Mouse (Mus musculus): ENCODE measurements around the gene Csk. TPM values are rescaled to one million over a fixed set of nuclear protein-coding genes. Genes with fewer than 3 reads are reported as not detected.
A peak's percentile ranks its signal among the peaks of the same experiment; 100 is the strongest.

Gene Csk
- total RNA-seq, 1 experiment from 2014 or later = 190 TPM

- peak; percentile 91 for ATAC-seq (replicated peaks; ENCODE audit: low read depth, poor library complexity, severe bottlenecking)
Observed at GRCm38 (mm10) chr9:57659774-57660173, 6.3 kb upstream of the Csk start.

- no peak for ATAC-seq (replicated peaks; ENCODE audit: low read depth, poor library complexity, severe bottlenecking)
Observed at GRCm38 (mm10) chr9:57658970-57659369, 5.5 kb upstream of the Csk start.

DNA sequence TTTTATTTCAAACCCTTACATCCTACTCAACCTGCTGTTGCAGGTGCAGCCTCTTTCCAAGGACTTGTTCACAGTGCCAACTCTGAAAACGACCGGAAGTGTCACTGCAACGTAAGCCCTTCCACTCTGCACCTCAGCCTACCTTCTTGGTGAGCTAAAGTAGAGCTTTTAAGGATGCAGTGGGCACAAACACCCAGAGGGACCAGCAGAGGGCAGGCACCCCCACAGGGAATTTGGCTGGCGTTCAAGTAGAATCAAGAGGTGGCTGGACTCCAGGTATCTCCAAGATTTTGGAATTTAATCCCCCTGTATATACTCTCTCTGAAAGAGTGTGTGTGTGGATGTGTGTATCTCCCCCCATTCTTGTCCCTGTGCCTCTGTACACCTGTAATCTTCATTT lies 4.4 kb upstream of the Csk start:
- no peak for ATAC-seq (replicated peaks; ENCODE audit: low read depth, poor library complexity, severe bottlenecking)

DNA sequence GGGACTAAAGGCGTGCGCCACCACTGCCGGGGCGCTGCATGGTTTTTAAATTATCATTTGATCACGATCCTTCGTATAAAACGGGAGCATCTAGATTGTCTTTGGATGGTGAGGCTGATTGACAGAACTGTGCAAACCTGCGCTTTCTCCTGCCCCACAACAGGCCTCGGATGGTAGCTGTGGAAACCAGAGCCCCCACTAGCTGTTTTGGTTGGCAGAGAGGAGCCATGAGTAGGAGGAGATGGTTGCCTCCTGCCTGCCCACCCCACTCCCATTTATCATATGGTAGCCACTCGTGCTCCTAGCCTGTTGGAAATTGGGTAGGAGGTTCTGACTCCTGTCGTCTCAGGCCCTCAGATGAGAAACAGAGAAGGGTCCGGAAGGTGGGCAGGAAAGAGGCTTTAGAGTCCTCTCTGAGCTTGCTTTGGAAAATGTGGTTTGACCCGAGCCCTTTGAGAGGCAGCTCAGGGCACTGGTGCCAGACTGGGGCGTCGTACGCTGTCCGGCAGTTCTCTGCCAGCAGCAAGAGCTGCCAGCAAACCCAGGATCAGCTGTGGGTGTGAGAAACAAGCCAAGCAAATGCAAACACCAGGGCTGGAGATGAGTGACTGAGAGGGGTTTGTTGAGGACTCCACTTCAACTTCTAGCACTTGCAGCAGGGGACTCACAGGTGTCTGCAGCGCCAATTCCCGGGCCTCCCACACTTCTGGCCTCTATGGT lies 3.4 kb upstream of the Csk start:
- no peak for ATAC-seq (replicated peaks; ENCODE audit: low read depth, poor library complexity, severe bottlenecking)

DNA sequence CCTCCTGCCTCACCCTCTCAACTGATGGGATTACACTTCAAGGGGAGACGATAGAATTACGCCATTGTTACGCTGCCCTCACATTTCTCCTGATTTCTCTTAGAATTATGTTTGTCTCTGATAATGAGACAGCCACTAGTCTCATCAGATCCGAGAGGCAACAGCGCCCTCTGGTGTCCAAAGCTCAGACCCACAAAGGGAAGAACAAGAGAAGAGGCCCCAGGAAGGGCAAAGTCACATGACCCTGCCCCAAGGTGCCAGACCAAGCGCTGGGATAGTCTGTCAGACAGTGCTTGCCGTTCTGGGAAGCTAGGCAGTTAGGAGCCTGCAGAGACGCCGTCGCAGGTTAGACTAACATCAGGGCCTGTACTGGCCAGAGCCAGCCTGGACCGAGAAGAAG lies 2.3 kb upstream of the Csk start:
- ATAC-seq (replicated peaks; ENCODE audit: low read depth, poor library complexity, severe bottlenecking) = peak; percentile 68

- no peak for ATAC-seq (replicated peaks; ENCODE audit: low read depth, poor library complexity, severe bottlenecking)
Observed at GRCm38 (mm10) chr9:57654966-57655365, 1.5 kb upstream of the Csk start.

DNA sequence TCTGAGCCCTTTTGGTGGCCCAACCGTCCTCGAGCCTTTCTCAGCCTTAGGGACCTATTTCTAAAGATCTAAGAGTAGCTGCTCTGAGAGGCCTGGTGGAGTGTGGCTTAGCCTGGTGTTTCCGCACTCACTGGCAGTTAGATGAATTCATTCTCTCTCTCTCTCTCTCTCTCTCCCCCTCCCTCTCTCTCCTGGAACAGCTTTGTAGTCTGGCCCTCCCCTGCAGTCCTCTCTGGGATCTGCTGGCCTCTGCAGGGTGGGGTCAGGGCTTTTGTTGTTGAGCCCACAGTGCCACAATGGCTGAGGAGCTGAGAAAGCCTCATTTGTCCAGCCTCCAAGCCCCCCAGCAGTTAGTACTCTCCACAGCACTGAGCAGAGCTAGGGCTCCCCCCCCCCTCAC lies 576 bp downstream of the Csk start:
- no peak for ATAC-seq (replicated peaks; ENCODE audit: low read depth, poor library complexity, severe bottlenecking)

DNA sequence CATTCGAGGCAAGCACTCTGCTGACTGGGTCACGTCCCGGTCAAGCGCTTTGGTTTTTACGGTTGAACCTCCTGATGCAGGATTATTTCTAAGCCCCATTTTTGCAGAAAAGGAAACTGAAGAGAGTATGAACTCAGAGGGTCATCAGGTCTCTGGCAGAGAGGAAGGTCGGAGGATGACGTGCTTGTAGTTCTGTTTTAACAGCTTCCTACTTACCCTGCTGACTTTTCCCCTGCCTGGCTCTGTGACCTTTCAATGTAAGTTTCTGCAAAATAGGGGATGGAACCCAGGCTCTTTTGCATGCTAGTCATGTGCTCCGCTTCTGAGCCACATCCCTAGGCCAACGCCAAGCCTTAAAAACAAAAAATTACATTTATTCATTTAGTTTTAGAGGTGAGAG lies 1.1 kb downstream of the Csk start:
- no peak for ATAC-seq (replicated peaks; ENCODE audit: low read depth, poor library complexity, severe bottlenecking)

DNA sequence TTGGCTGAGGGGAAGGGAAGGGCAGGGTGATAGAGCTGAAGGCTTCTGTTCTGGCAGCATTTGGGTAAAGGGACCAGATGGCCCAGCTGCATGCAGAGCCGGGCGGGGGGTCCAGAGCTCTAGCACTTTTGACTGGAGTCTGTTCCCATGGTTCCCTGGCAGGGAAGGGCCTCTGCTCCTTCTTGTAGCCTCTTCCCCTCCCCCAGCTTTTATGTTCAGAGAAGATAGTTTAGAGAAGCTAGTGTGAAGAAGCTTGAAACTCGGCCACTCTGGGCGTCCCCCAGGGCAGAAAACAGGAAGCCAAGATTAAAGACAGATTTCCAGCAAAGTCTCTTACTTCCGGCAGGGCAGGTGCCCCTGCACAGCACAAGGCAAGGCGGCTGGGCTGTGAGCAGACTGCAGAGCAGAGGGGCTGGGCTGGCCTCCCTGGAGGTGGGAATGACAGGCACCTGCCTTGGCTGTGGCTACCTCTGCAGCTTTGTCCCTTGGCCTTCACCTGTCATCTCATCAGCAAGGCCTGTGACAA lies 2.6 kb downstream of the Csk start:
- peak; percentile 53 for ATAC-seq (replicated peaks; ENCODE audit: low read depth, poor library complexity, severe bottlenecking)

DNA sequence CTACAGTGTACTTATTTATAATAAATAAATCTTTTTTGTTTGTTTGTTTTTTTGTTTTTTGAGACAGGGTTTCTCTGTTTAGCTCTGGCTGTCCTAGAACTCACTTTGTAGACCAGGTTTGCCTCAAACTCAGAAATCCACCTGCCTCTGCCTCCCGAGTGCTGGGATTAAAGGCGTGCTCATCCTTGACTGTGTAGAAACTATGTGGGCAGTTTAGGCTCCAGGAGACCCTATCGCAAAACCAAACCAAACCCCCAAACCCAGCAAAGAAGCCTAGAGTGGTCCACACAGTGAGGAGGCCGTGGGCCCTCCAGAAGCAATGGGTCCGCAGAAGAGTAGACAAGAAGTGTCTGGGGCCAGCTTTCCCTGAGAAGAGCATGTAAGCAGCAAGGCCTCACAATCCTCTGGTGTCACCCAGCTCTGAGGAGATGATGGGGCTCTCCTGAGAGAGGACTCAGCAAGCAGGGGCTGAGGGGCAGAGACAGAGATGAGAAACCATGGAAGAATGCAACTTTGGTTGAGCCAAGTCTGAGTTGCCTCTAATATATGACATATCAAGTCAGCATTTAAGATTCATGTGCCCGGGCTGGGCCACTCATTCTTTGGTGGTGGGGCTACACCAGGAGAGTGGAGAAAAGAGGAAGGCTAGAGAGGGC lies 3.2 kb downstream of the Csk start:
- ATAC-seq (replicated peaks; ENCODE audit: low read depth, poor library complexity, severe bottlenecking) = no peak

- ATAC-seq (replicated peaks; ENCODE audit: low read depth, poor library complexity, severe bottlenecking) = no peak
Observed at GRCm38 (mm10) chr9:57647286-57648108, 5.9 kb downstream of the Csk start.

DNA sequence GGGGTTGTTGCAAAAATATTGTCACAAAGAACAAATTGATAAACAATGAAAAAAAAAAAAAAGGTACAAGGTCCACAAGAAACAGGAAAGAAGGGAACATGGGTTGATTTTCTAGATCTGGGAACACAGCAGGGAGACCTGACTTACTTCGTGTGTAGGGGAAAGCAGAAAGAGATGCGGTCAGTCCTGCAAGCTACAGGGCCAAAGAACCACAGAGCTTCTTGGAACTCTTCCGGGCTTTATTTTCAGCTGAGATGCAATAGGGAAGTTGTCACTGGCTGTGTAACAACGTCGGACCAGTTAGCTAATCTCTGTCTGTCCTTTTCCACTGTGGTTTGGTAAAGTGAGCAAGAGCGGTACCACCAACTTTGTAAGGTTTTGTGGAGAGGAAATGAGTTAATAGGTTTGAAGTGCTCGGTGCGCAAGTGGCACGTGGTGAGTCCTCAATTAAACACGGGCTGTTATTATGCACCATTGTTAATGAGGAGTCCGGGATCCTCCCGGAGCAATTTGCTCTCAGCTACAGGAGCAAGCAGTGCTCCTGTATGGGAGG lies 6.8 kb downstream of the Csk start:
- ATAC-seq (replicated peaks; ENCODE audit: low read depth, poor library complexity, severe bottlenecking) = peak; percentile 61

- ATAC-seq (replicated peaks; ENCODE audit: low read depth, poor library complexity, severe bottlenecking) = peak; percentile 49
Observed at GRCm38 (mm10) chr9:57644944-57645893, 8.2 kb downstream of the Csk start.

GRCm38 (mm10) chr9:57644442-57644943 lies 8.9 kb downstream of the Csk start:
- ATAC-seq (replicated peaks; ENCODE audit: low read depth, poor library complexity, severe bottlenecking) = no peak

DNA sequence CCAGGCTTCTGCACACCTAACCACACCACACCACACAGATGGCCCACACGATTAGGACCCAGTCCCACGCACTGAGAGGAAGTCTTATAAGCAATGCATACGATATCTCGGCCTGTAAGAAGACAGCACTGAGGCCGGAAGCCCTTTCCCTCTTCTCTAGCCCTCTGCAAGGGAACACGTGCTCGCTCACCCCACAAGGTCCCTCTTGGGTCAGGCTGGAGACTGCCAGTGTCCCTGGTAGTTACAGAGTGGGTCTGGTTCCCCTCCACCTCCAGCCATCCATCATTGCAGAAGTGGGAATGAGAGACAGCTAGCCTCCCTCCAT lies 9.6 kb downstream of the Csk start:
- ATAC-seq (replicated peaks; ENCODE audit: low read depth, poor library complexity, severe bottlenecking) = peak; percentile 38

DNA sequence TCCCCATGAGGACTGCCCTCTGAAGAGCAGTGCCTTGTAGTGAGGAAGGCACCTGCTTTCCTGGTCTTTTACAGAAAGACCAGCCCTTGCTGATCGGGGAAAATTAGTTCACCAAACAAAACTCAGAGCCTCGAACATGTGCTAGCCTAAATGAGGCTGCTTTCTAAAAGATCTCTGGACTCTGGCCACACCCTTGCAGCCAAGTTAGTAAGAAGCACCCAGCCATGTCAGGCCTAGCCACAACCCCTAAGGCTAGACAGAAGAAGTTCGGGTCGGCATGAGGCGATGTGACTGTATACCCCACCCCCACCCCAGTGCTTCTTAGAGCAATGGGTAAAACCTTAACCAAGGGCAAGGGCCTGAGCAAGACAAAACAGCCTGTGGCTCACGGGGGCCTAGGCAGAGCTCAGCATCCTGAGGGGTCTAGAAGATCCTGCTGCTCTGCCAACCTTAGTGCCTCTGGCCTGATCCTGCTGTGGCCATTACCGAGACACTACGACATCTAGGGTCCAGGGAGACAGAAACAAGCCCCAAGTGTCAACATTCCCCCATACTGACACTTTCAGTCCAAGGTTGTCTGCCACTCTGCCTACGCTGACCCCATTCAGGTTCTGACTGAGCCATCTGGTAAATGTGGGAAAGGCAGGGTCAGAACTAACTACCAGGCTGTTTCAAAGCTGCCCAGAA lies 10.1 kb downstream of the Csk start:
- ATAC-seq (replicated peaks; ENCODE audit: low read depth, poor library complexity, severe bottlenecking) = no peak

- no peak for ATAC-seq (replicated peaks; ENCODE audit: low read depth, poor library complexity, severe bottlenecking)
Observed at GRCm38 (mm10) chr9:57641775-57642550, 11.5 kb downstream of the Csk start.

DNA sequence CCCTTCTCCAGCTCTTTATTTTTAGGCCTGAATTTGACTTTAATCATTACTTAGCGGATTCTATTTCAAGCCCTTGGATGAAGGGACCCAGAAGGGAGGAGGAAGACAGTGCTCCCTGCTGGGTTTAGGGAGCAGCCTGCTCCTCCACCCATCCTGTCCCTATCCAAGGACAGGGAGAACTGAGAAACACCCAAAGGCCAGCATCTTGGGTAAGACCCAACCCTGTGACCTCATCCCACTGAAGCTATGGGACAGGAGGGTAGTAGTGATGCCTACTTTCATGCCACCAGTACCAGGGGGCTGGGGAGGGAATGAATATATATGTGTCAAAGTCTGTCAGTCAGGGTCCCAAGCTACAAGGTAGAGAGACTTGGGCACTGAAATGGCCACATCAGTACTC lies 12.4 kb downstream of the Csk start:
- ATAC-seq (replicated peaks; ENCODE audit: low read depth, poor library complexity, severe bottlenecking) = no peak

Data from common myeloid progenitor, adult 5-6 weeks (primary cell).